Mouse (Mus musculus) heart, postnatal 4 days (tissue): ENCODE results near the gene Atf1. TPM values are rescaled to one million over a fixed set of nuclear protein-coding genes. Genes with fewer than 3 reads are reported as not detected.

Source experiments
- DNase-seq: peaks from one replicate; pipeline ENCODE4 v3.0.0; 2021
- total RNA-seq, 2 experiments: library from RNA; stranded (reverse); gene quantifications; 2 replicates each; pipeline ENCODE4 v1.2.3; 2021

Gene Atf1
- total RNA-seq, 2 experiments from 2014 or later, result 54.8 to 57.7 TPM

DNA sequence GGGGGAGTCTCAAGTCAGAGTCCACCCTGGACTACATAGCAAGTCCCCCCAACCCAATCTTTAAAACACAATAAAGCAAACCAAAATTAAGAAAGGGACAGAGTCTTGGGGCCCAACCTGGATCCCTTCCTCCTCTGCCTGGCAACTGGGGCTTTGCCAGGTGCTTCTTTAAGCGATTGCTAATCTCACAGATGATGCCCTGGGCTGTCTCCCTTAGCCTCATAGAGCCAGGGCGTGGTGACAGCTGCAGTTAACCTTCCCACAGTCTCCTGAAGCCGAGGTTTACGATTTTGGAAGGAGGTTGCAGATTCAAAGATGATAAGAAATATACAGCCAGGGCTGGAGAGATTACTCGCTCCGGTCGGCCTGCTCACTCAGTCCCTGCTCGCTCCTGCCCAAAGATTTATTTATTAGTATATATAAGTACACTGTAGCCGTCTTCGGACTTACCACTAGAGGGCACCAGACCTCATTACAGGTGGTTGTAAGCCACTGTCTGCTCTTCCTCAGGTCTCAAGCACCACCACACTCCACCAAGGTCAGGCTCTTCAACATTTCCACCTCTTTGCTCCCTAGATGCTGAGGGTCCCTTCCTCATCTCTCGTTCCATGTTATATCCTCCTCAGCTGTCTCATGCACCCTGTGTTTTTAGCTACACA, 79.9 kb downstream of the Atf1 start:
- peak; percentile 23 for DNase-seq

Other genes with a start within 250 kb of the Atf1 start
- 10 to 100 TPM; 38.7 to 39.2 TPM for gene Dip2b, start 189.2 kb upstream of the Atf1 start, total RNA-seq
- not detected for gene Tmprss12, start 53.0 kb downstream of the Atf1 start, total RNA-seq
- gene Mettl7a1, start 76.3 kb downstream of the Atf1 start, total RNA-seq, result 10 to 100 TPM in 1 of 2 experiments, 1 to 10 TPM in 1; 8.8 to 13.1 TPM
- gene Mettl7a3, start 107.1 kb downstream of the Atf1 start, total RNA-seq, result not detected
- not detected for gene Methig1, start 125.3 kb downstream of the Atf1 start, total RNA-seq
- gene Mettl7a2, start 125.4 kb downstream of the Atf1 start, total RNA-seq, result under 1 TPM in 1 of 2 experiments, not detected in 1; 0.27 TPM
- not detected for gene Higd1c, start 136.7 kb downstream of the Atf1 start, total RNA-seq
- gene Gm5475, start 194.3 kb downstream of the Atf1 start, total RNA-seq, result not detected
- gene Slc11a2, start 197.3 kb downstream of the Atf1 start, total RNA-seq, result 10 to 100 TPM; 40.4 to 43.9 TPM
- gene Letmd1, start 241.2 kb downstream of the Atf1 start, total RNA-seq, result 10 to 100 TPM; 15.3 to 15.8 TPM